Mouse (Mus musculus) megakaryocyte, embryonic 14.5 days (primary cell): ENCODE measurements around the gene Gm10057.
"Not testable (repeated sequence)": the region's sequence is repeated elsewhere in the genome, so short reads cannot be mapped to it uniquely, and the experiment has no call there.

Experiments
- FLI1 ChIP-seq: IDR thresholded peaks from 2 replicates; pipeline ENCODE4 v1.6.1; 2012; ENCODE audit warnings: low read length, inconsistent platforms, mixed read lengths
- GATA1 ChIP-seq: IDR thresholded peaks from 3 replicates; pipeline ENCODE4 v1.6.1; 2012; ENCODE audit warnings: mixed read lengths, low read length, inconsistent platforms, borderline replicate concordance

DNA sequence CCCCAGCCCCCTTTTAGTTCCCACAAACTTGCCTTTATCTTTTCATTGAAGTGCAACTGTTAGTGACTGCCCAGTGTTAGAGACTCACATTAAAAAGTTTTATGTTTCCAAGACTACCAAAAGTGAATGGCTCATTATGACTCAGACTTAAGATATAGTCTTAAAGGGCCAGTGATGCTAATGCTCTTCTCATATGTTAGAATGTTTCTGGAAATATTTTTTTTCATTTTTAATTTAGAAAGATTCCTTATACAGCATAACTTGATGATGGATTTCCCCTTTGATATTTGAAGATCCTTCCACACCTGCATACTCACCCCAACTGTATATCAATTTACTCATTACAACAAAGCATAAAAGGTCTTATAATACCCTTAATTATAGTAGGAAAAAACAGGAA lies at the start of gene Gm10057:
- not testable (repeated sequence) for TF ChIP-seq GATA1, FLI1
